Mouse (Mus musculus) hindlimb bud, embryonic 11.5 days (tissue): ENCODE results near the gene Ube2b.

Source experiments
- DNase-seq: peaks from one replicate; pipeline ENCODE4 v3.0.0-alpha.2; 2012; ENCODE audit warnings: low read depth, low spot score; ENCODE audit errors: extremely low spot score

The Ube2b gene

GRCm38 (mm10) chr11:51937361-51937781 lies 63.2 kb downstream of the Ube2b start:
- DNase-seq = no peak

- DNase-seq = no peak
Observed at GRCm38 (mm10) chr11:51935636-51936434, 64.7 kb downstream of the Ube2b start.
